Mouse (Mus musculus): ENCODE data around the gene Vamp5.
A peak's percentile ranks its signal among the peaks of the same experiment; 100 is the strongest.

Gene Vamp5

GRCm38 (mm10) chr6:72380131-72380770, at the start of gene Vamp5:
TSS of gene Vamp5 (minus strand) at chr6:72380468.
- no peak for DNase-seq (ENCODE audit: low spot score in 2 of 2)

GRCm38 (mm10) chr6:72429061-72429842, 49.0 kb upstream of the Vamp5 start:
- DNase-seq (ENCODE audit: low spot score in 2 of 2), result no peak

- DNase-seq (ENCODE audit: low spot score in 2 of 2), result peak in 1 of 2 experiments; percentile 71
These were observed 47.8 kb upstream of the Vamp5 start for GRCm38 (mm10) chr6:72428036-72428435.

GRCm38 (mm10) chr6:72425646-72426045, 45.4 kb upstream of the Vamp5 start:
- DNase-seq (ENCODE audit: low spot score in 2 of 2), result no peak

DNA sequence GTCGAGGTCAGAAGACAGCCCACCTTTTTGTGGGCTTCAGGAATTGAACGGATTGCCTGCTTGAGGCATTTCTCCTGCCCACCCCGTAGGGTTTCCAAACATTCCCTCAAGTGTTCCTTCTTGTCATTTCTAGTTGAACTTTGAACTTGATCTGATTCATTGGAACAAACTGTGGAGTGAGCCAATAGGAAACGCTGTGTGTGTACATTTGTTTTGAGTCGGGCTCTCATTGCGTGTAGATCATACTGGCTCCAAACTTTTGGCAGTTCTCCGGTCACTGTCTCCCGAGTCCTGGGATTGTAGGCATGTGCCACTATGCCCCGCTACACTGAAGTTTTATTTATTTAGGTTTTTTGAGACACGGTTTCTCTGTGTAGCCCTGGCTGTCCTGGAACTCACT, 40.6 kb upstream of the Vamp5 start:
- no peak for DNase-seq (ENCODE audit: low spot score in 2 of 2)

DNA sequence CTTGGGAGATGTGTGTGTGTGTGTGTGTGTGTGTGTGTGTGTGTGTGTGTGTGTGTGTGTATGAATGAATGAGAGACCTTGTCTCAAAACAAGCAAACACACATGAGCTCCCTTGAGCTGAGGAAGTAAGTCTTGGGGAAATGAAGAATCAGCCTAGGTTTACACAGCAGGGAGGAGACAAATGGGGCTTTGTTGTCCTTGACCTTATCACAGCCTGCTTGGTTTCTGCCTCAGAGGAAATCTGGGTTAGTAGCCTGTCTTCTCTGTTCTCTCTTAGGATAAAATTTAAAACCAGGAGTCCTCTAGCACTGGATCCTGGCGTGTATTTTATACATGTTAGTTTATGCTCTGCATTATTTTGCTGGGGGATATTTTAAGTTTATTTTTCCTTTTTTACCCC, 39.5 kb upstream of the Vamp5 start:
- DNase-seq (ENCODE audit: low spot score in 2 of 2), result no peak

DNA sequence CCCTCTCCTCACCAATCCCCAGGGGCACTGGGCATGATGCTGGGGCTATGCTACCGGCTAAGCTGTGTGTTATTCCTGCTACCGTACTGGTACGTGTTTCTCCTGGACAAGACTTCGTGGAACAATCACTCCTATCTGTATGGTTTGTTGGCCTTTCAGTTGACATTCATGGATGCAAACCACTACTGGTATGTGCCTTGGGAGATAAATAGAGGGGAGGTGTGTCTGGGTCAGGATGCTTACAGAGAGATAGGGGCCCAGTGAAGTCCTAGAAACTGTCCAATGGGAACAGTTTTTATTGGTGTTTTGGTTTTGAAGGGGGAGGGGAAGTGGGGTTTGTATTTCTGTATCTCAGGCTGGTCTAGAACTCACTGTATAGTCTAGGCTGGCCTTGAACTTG, 38.0 kb upstream of the Vamp5 start:
- no peak for DNase-seq (ENCODE audit: low spot score in 2 of 2)

- DNase-seq (ENCODE audit: low spot score in 2 of 2), result no peak
These were observed 35.9 kb upstream of the Vamp5 start for GRCm38 (mm10) chr6:72415964-72416772.

- DNase-seq (ENCODE audit: low spot score in 2 of 2), result no peak
These were observed 34.9 kb upstream of the Vamp5 start for GRCm38 (mm10) chr6:72415181-72415580.

DNA sequence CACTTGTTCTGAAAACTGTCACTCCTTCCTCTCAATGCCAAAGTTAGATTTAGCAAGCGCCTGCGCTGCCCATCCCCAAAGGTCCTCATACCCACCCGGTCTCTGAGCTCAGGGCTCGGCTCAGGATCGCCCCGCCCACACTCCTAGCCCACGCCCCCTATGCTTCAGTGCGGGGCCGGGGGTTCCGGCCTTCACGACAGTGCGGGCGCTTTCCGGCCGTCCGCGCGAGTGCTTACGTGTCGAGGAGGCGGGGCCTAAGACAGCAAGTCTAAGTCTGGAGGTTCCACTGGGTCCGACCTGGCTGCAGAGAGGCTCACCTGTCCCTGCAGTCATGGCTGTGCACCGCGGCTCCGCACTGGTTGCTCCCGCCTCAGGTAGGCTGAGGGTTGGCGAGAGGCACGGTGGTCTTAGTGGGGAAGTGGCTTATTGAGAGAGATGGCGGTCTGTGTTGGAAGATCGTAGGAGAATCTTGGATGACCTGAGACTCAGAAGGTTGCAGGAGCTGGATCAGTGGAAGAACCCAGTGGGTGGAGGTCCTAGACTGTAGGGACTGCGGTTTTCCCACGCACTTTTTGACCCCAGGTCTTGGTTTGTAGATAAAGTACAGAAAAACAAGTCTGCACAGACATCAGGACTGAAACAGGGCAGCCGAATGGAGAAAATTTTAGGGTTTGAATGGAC, 33.9 kb upstream of the Vamp5 start, which contains the start of gene Ggcx:
Ggcx (plus strand) TSS at position 233 of the 681 bp plus-strand sequence.
- peak; percentile 86 to 92 for DNase-seq (ENCODE audit: low spot score in 2 of 2)

DNA sequence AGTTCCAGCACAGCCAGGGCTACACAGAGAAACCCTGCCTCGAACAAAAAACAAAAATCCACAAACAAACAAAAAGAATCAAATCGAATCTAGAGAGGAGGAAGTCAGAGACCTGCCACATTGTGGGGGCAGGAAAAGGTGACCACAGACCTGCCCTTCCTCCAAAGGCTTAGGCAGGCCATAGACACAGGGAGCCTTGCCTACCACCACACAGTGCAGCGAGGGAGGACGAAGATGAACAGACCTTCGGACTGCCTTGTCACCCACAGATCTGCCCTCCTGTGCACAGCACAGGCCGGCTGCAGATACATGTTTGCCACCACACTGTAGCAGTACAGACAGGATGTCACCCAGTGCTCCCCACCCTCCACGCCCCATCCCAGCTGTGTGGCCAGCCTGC, 30.2 kb upstream of the Vamp5 start:
- no peak for DNase-seq (ENCODE audit: low spot score in 2 of 2)

- DNase-seq (ENCODE audit: low spot score in 2 of 2), result no peak
These were observed 29.7 kb upstream of the Vamp5 start for GRCm38 (mm10) chr6:72410003-72410402.

DNA sequence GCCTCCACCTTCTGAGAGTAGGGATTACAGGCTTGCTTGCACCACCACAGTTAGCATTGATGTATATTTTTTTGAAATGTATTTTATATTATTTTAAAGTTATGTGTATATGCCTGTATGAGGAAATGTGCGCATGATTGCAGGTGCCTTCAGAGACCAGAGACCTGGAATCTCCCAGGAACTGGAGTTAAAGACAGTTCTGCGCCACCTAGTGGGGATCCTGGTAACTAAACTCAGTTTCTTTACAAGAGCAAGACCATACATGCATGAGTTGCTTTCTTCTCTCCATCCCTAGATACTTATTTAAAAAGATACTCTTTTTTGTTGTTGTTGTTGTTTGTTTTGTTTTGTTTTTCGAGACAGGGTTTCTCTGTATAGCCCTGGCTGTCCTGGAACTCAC, 29.3 kb upstream of the Vamp5 start:
- DNase-seq (ENCODE audit: low spot score in 2 of 2), result peak in 1 of 2 experiments; percentile 47

DNA sequence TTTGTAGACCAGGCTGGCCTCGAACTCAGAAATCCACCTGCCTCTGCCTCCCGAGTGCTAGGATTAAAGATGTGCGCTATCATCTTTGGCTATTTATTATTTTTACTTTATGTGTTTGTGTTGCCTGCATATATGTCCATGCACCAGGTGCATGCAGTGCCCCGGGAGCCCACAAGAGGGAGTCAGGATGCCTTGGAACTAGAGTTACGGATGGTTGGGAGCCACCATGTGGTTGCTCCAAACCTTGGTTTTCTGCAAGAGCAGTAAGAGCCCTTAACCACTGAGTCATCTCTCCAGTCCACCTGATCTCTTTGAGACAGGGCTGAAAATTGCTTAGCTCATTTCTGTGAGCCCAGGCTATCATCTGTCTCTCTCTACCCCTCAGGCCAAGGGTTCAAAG, 26.9 kb upstream of the Vamp5 start:
- DNase-seq (ENCODE audit: low spot score in 2 of 2), result peak in 1 of 2 experiments; percentile 75

DNA sequence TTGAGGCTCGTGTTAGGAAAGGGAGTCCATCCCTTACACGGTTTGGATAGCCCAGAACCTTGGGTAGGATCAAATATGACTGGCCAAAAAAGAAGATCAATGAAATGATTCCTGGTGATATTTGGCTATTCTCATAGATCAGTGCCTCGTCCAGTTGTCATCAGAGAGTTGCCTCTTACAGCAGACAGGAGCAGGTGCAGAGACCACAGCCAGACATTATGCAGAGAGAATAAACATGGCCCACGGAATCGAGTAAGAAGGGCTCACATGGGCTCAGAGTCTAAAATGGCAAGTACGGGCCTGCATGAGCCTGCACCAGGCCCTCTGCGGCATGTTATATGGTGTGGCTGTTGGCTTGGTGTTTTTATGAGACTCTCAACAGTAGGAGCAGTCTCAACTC, 25.1 kb upstream of the Vamp5 start:
- DNase-seq (ENCODE audit: low spot score in 2 of 2), result no peak

GRCm38 (mm10) chr6:72401875-72402274, 21.6 kb upstream of the Vamp5 start:
- peak in 1 of 2 experiments; percentile 60 for DNase-seq (ENCODE audit: low spot score in 2 of 2)

GRCm38 (mm10) chr6:72399967-72400366, 19.7 kb upstream of the Vamp5 start:
- DNase-seq (ENCODE audit: low spot score in 2 of 2), result no peak

DNA sequence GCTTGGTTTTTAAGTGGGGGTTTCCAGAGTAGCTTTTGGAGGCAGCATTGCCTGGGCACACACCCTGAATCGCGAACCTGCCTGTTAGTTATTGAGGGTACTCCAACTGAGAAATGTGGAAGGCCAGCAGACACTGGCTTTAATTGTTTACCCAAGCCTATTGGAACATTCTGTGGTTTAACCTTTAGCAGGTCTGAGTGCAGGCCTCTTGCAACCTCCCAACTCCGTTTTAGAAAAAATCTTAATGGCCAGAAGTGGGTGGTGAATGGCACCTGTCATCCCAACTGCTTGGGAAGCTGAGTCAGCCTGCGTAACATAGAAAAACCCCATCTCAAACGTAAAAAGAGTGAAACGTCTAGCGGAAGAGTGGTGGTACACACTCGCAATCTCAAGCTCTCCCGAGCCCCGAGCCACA, 16.6 kb upstream of the Vamp5 start:
- no peak for DNase-seq (ENCODE audit: low spot score in 2 of 2)

DNA sequence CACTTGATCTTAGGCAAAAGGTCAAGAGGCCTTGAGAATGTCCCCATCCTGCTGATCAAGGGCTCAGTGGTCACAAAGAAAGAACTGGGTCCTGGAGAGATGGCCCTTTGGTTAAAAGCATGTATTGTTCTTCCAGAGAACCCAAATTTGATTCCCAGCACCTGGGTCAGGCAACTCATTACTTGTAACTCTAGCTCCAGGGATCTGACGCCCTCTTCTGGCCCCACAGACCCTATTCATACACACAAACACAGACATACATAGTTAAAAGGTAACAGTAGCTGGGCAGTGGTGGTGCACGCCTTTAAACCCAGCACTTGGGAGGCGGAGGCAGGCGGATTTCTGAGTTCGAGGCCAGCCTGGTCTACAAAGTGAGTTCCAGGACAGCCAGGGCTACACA, 12.1 kb upstream of the Vamp5 start:
- DNase-seq (ENCODE audit: low spot score in 2 of 2), result no peak

GRCm38 (mm10) chr6:72390795-72391521, 10.7 kb upstream of the Vamp5 start:
- DNase-seq (ENCODE audit: low spot score in 2 of 2), result no peak
